ENCODE assay signal across 9 mouse cellular contexts in the genomic region with DNA sequence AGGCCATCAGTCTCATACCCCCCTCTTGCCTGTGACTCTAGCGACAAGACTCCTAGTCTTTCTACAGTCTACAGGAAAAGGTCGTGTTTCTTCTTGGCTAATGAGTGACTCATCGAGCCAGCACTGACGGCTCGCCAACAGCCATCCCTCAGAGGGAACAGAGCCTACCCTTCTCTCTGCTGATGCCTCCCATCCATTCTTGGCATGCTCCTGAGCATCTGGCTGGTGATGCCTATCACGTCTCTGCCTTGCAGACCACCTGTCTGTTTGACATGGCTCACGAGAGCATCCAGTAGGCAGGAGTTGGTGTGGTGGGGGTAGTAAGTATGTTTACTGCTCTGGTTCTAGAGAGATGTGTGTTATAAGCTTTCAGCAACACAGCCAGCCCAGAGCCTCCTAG.
DNase-seq lines count a peak whose midpoint lies in the region.
"Had no signal": no experiment of that assay in that cellular context is flagged by ENCODE, and none has a peak within 500 bp of the region (broad histone marks: within the 10 kb centered on the region; RNA-seq: fewer than 3 reads in every experiment).

No protein-coding gene starts in this region.

- intact Hi-C loops in left cerebral cortex, postnatal 36 days (cut with DNase I), result no loop called here
- intact Hi-C loops in heart, postnatal 10 days (cut with DNase I), result no loop called here

- DNase-seq in adrenal gland, postnatal 14 days, result peak; percentile 43
- no peak for DNase-seq in adrenal gland, postnatal 4 days (ENCODE audit: low spot score in 2 of 2)
- peak; percentile 72 to 77 for DNase-seq in layer of hippocampus, adult 18-20 months (ENCODE audit: low spot score in 2 of 2)
- DNase-seq in layer of hippocampus, adult 9-10 months (ENCODE audit: low spot score), result no peak
- peak; percentile 71 for DNase-seq in kidney, adult 9 months
- DNase-seq in left cerebral cortex, postnatal 36 days (ENCODE audit: low spot score in 2 of 2), result peak; percentile 45 to 53
- no peak for DNase-seq in thymus, postnatal 25 days
- DNase-seq in heart, postnatal 10 days, result no peak
- DNase-seq: thymus, postnatal 14 days had no signal

Comparison
In these comparisons a context has a peak if more than half of its experiments do, and no peak if none do; other contexts are left out.
1. DNase-seq: peak in adrenal gland, postnatal 14 days (single experiment), layer of hippocampus, adult 18-20 months (2 of 2), kidney, adult 9 months (single experiment) and left cerebral cortex, postnatal 36 days (2 of 2); none in adrenal gland, postnatal 4 days (0 of 2), layer of hippocampus, adult 9-10 months (single experiment), thymus, postnatal 25 days (single experiment) and heart, postnatal 10 days (0 of 2).